Comparison of ENCODE assay signal across 8 mouse cellular contexts in genomic region chr7:141046931-141047580, GRCm38 (mm10). TPM values are rescaled to one million over a fixed set of nuclear protein-coding genes. Genes with fewer than 3 reads are reported as not detected.
DNase-seq lines count a peak whose midpoint lies in the region; ATAC-seq and TF ChIP-seq lines count a peak whose summit lies in the region.
"Had no signal": no experiment of that assay in that cellular context is flagged by ENCODE, and none has a peak within 500 bp of the region (broad histone marks: within the 10 kb centered on the region; RNA-seq: fewer than 3 reads in every experiment).

No protein-coding gene starts in this region.

- no peaks in the 10 kb centered on the region for H3K36me3 ChIP-seq in E14TG2a.4 (ENCODE audit: insufficient read depth, low read length)
- no peaks in the 10 kb centered on the region for H3K36me3 ChIP-seq in heart, embryonic 12.5 days
- H3K36me3 ChIP-seq in midbrain, embryonic 13.5 days: no peaks in the 10 kb centered on the region

- peak overlapping the region; percentile 63; the same call in 1 of the 2 replicates for H3K9ac ChIP-seq in heart, embryonic 12.5 days
- H3K9ac ChIP-seq in midbrain, embryonic 13.5 days (replicated peaks): no peak overlapping the region

- ATAC-seq in heart, embryonic 12.5 days (ENCODE audit: insufficient number of reproducible peaks, low FRiP score): peak; percentile 12; the same call in 1 of the 2 replicates
- ATAC-seq in midbrain, embryonic 13.5 days: no peak
- ATAC-seq in CD4-positive, CD25-positive, alpha-beta regulatory T cell, adult 4 months: no peak

- H3K4me1 ChIP-seq in E14TG2a.4 (replicated peaks; ENCODE audit: low read depth, low read length): peaks cover 79% of the 10 kb centered on the region
- peaks cover 19% of the 10 kb centered on the region for H3K4me1 ChIP-seq in heart, embryonic 12.5 days (replicated peaks)
- H3K4me1 ChIP-seq in midbrain, embryonic 13.5 days (replicated peaks): peaks cover 14% of the 10 kb centered on the region

- H3K4me3 ChIP-seq in E14TG2a.4 (replicated peaks; ENCODE audit: low read length): peak overlapping the region; percentile 61
- no peak overlapping the region for H3K4me3 ChIP-seq in heart, embryonic 12.5 days
- no peak overlapping the region for H3K4me3 ChIP-seq in midbrain, embryonic 13.5 days (replicated peaks)

- H3K4me2 ChIP-seq in heart, embryonic 12.5 days: peak overlapping the region; percentile 95
- peak overlapping the region; percentile 75 for H3K4me2 ChIP-seq in midbrain, embryonic 13.5 days (replicated peaks)

- peak; percentile 41 for DNase-seq in ZHBTc4 (ENCODE audit: low read depth, low spot score)
- DNase-seq in kidney, postnatal 14 days: peak; percentile 61
- no peak for DNase-seq in right cerebral cortex, postnatal 4 days

- no peaks in the 10 kb centered on the region for H3K27me3 ChIP-seq in E14TG2a.4 (ENCODE audit: insufficient read depth, low read length)
- H3K27me3 ChIP-seq in heart, embryonic 12.5 days (replicated peaks): peaks cover 13% of the 10 kb centered on the region; the same call in 1 of the 2 replicates
- 0 out of 2 replicates have a peak, but pooled peaks cover 4% of the 10 kb centered on the region for H3K27me3 ChIP-seq in midbrain, embryonic 13.5 days

- WGBS in heart, embryonic 12.5 days: 58% methylated on average over 6 of the region's 6 CpGs
- WGBS in midbrain, embryonic 13.5 days: 69% methylated on average over 6 of the region's 6 CpGs

- peak overlapping the region; percentile 76 for H3K27ac ChIP-seq in heart, embryonic 12.5 days (ENCODE audit: poor library complexity, severe bottlenecking)
- H3K27ac ChIP-seq in midbrain, embryonic 13.5 days: no peak overlapping the region

- no peaks in the 10 kb centered on the region for H3K9me3 ChIP-seq in E14TG2a.4 (ENCODE audit: low read length)
- no peaks in the 10 kb centered on the region; the same call in 1 of the 2 replicates for H3K9me3 ChIP-seq in heart, embryonic 12.5 days (replicated peaks)
- no peaks in the 10 kb centered on the region for H3K9me3 ChIP-seq in midbrain, embryonic 13.5 days

- TF ChIP-seq CTCF in E14TG2a.4 (conservative IDR thresholded peaks at IDR 0.05; ENCODE audit: low read length): no peak

RNA-seq across cellular contexts. Expression of gene B4galnt4, which starts 13.8 kb away (rescaled TPM):
- polyA plus RNA-seq in heart, embryonic 12.5 days (2016; fragmentation: Nextera tagmentation; extraction: Ambion mirVana): 2.0 and 2.5 TPM in 2 replicates
- polyA plus RNA-seq in midbrain, embryonic 13.5 days (2015; fragmentation: Nextera tagmentation; extraction: Ambion mirVana): 44.1 and 48.3 TPM in 2 replicates
- 1 to 10 TPM; 6.6 to 7.8 TPM for polyA plus RNA-seq in CD4-positive, CD25-positive, alpha-beta regulatory T cell, adult 4 months (2017; shearing (Covaris generic))
- polyA plus RNA-seq: macrophage had no signal

RNA-seq across cellular contexts. Expression of gene Gm17387, which starts 18.1 kb away (rescaled TPM):
- polyA plus RNA-seq in heart, embryonic 12.5 days (2016; fragmentation: Nextera tagmentation; extraction: Ambion mirVana): not detected in 2 replicates
- not detected in 2 replicates for polyA plus RNA-seq in midbrain, embryonic 13.5 days (2015; fragmentation: Nextera tagmentation; extraction: Ambion mirVana)
- not detected for polyA plus RNA-seq in CD4-positive, CD25-positive, alpha-beta regulatory T cell, adult 4 months (2017; shearing (Covaris generic))
- polyA plus RNA-seq: macrophage had no signal

RNA-seq across cellular contexts. Expression of gene Ifitm6, which starts 29.3 kb away (rescaled TPM):
- polyA plus RNA-seq in heart, embryonic 12.5 days (2016; fragmentation: Nextera tagmentation; extraction: Ambion mirVana): not detected in 2 replicates
- 0.51 and 0.54 TPM in 2 replicates for polyA plus RNA-seq in midbrain, embryonic 13.5 days (2015; fragmentation: Nextera tagmentation; extraction: Ambion mirVana)
- polyA plus RNA-seq in CD4-positive, CD25-positive, alpha-beta regulatory T cell, adult 4 months (2017; shearing (Covaris generic)): not detected

RNA-seq across cellular contexts. Expression of gene Pkp3, which starts 31.0 kb away (rescaled TPM):
- polyA plus RNA-seq in heart, embryonic 12.5 days (2016; fragmentation: Nextera tagmentation; extraction: Ambion mirVana): 0.41 and 0.50 TPM in 2 replicates
- polyA plus RNA-seq in midbrain, embryonic 13.5 days (2015; fragmentation: Nextera tagmentation; extraction: Ambion mirVana): 0.14 and 0.15 TPM in 2 replicates
- 100 to 1,000 TPM; 293 to 427 TPM for polyA plus RNA-seq in CD4-positive, CD25-positive, alpha-beta regulatory T cell, adult 4 months (2017; shearing (Covaris generic))
- polyA plus RNA-seq: macrophage had no signal

RNA-seq across cellular contexts. Expression of gene Ifitm3, which starts 36.5 kb away (rescaled TPM):
- polyA plus RNA-seq in heart, embryonic 12.5 days (2016; fragmentation: Nextera tagmentation; extraction: Ambion mirVana): 41.8 and 41.9 TPM in 2 replicates
- polyA plus RNA-seq in midbrain, embryonic 13.5 days (2015; fragmentation: Nextera tagmentation; extraction: Ambion mirVana): 22.6 and 26.2 TPM in 2 replicates
- 1 to 10 TPM; 2.9 to 4.4 TPM for polyA plus RNA-seq in CD4-positive, CD25-positive, alpha-beta regulatory T cell, adult 4 months (2017; shearing (Covaris generic))
